Mouse (Mus musculus) cerebellum, postnatal 4 days (tissue): ENCODE data around the gene Ccdc36.

Experiments
- DNase-seq, 2 experiments: peaks; one replicate each; pipeline ENCODE4 v3.0.0; 2022; ENCODE audit warnings: low spot score in 2 of 2, mixed read lengths in 1 of 2

Ccdc36 gene

GRCm38 (mm10) chr9:108445125-108445524, 16.8 kb upstream of the Ccdc36 start:
- no peak for DNase-seq

GRCm38 (mm10) chr9:108441236-108441919, 13.1 kb upstream of the Ccdc36 start:
- no peak for DNase-seq

DNA sequence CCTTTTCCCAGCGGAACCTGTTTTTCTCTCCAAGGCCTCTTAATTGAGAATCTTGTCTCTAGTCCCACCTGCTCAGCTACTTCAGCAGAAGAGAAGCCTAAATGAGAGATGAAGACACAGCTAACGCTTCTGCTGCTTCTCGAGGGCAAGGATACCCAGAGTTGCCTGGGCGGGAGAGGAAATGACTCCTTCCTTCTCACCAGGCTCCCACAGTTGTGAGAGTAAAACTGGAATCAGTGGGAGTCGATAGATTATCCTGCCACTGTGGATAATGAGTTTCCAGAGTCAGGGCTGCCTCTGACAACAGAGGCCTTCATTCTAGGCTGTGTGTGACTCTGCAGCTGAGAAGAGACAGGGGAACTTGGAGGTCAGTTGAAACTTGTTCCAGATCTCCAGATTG, 12.2 kb upstream of the Ccdc36 start:
- DNase-seq = no peak

DNA sequence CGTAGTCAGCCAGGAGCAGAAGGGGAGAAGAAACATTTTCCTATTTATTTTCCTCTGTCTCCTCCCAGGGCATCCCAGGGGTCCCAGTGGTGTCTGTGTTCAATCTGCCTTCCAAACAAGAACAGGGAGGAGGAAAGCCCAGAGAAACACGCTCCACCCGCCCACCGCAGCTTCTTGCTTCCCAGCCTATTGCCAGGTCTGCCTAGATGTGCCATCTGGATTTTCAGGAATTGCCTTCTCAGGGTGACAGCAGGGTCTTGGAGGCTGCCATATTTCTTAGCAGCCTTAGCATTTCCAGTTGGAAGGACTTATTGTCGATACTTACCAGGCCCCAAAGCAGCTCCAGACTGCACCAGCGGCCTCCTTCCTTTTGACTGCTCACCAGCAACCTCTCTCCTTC, 10.9 kb upstream of the Ccdc36 start:
- no peak for DNase-seq

DNA sequence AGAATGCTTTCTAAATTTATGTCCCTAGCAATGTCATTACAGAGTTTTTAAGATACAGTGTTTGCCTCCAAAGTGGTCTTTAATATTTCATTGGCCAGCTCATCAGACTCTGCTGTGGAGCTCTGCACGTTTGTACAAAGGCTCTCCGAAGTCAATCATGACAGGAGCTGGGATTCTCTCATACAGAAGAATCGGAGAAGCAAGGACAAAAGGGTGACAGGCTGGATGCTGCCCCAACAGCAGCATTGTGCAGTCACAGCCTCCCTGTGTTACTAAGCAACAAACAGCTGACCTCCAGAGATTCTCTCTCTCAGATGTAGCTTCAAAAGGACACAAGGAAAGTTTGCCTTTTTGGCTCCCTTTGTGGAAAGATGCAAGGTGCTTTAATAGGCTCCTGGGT, 7.9 kb upstream of the Ccdc36 start, which contains the start of gene BC048562:
BC048562 (plus strand) TSS at position 301 of the 400 bp plus-strand sequence.
- no peak for DNase-seq

GRCm38 (mm10) chr9:108431431-108432067, 3.3 kb upstream of the Ccdc36 start:
- DNase-seq = no peak

GRCm38 (mm10) chr9:108412221-108412620, 16.1 kb downstream of the Ccdc36 start:
- no peak for DNase-seq

- DNase-seq = no peak
These were observed 16.8 kb downstream of the Ccdc36 start for GRCm38 (mm10) chr9:108411381-108411942.

GRCm38 (mm10) chr9:108409535-108409934, 18.7 kb downstream of the Ccdc36 start:
- no peak for DNase-seq

- DNase-seq = no peak
These were observed 23.8 kb downstream of the Ccdc36 start for GRCm38 (mm10) chr9:108404451-108404850.

- no peak for DNase-seq
These were observed 25.2 kb downstream of the Ccdc36 start for GRCm38 (mm10) chr9:108403081-108403480.

- peak in 1 of 2 experiments; percentile 21 for DNase-seq
These were observed 26.9 kb downstream of the Ccdc36 start for GRCm38 (mm10) chr9:108401186-108401960.

GRCm38 (mm10) chr9:108398324-108398723, 30.0 kb downstream of the Ccdc36 start:
- peak in 1 of 2 experiments; percentile 7 for DNase-seq

- DNase-seq = no peak
These were observed 32.9 kb downstream of the Ccdc36 start for GRCm38 (mm10) chr9:108395427-108395826.

GRCm38 (mm10) chr9:108394191-108394590, 34.1 kb downstream of the Ccdc36 start:
- no peak for DNase-seq

GRCm38 (mm10) chr9:108392676-108393075, 35.6 kb downstream of the Ccdc36 start, which contains the start of gene 1700102P08Rik:
Gene 1700102P08Rik, plus strand, starts transcription at chr9:108392805.
- no peak for DNase-seq

GRCm38 (mm10) chr9:108389220-108389619, 39.1 kb downstream of the Ccdc36 start:
- DNase-seq = no peak

DNA sequence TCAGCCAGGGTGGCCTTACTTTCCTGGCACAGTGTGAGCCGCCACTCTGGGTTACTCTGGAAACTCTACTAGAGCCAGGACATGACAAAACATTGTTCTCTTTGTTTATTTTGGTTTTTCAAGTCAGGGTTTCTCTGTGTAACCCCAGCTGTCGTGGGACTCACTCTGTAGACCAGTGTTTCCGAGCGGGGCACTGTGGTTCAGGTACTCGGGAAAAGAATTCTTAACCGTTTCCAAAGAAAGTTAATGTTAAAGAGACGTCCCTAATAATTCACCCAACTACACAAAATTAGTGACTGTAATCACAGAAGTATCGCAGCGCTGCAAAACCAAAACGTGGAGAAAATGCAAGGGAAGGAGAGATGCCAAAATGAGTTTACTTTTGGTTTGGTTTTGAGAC, 39.7 kb downstream of the Ccdc36 start:
- DNase-seq = no peak

DNA sequence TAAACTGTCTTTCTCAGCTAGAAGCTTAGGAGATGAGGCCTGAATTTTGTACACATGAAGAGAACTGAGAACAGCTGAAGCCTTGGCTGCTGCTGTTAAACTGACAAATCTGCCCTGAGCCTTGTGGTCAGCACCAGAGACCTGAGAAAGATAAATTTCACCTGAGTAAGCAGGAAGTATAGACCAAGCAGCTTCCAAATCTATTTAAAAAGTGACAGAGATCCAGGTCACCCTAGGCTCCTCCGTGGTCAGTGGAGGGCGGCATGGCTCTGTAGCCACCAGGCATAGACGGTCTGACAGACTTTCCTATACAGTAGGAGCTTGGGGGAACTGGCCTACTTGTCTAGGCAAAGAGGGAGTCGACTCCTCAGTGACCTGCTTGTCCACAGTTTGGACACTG, 41.5 kb downstream of the Ccdc36 start:
- no peak for DNase-seq

DNA sequence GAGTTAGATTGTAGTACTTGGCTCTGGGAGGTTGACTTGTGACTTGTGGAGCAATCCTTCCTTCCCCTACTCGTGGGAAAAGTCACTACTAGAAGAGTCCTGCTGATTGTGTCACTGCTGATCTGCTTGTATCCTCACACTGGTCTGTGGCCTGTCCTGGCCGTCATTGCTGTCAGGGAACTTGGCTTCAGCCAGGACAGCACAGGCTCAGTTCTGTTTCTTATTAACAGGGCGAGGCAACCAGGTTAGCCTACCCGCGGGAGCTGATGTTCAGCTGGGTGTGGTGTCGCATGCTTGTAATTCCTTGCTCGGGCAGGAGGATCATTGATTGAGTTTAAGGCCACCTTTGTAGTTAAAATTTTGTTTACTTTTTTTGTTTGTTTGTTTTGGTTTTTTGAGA, 43.3 kb downstream of the Ccdc36 start:
- DNase-seq = no peak

DNA sequence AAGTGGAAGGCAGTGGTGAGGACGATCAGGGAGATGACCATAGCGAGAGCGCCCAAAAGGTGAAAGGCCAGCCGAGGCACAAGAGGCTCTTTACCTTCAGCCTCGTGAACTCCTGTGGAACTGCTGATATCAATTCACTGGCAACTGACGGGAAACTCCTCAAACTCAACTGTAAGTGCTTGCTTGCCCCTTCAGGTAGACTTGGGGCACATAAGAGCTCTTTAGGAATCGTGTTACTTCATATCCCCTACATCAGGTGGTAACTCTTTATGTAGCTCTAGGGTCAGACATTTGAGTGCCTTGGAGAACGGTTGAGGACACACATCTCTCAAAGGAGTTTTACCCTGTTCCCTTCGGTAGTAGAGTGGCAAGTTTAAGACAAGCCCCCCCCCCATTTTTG, 46.9 kb downstream of the Ccdc36 start:
- no peak for DNase-seq

DNA sequence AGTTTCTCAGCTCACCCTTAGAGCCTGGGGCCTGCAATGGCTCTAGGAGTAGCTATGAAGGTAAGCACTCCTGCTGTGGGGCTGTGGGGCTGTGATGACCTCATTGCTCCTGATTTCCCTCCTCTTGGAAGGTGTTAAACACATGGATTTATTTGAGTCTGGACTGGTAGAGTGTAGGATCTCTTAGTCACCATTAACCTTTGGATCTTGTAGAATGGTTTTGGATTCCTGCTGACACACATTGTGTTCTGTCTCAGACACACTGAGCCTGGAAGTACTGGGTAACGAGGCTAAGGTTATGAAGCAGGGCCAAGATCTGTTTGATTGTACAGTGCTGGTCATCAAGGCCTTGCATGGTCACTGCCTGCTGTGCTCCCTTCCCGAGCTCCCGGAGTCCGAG, 49.0 kb downstream of the Ccdc36 start:
- DNase-seq = no peak
